Mouse (Mus musculus) left cerebral cortex, postnatal 14 days (tissue): Measurements from ENCODE around the gene Srp68. TPM values are rescaled to one million over a fixed set of nuclear protein-coding genes. Genes with fewer than 3 reads are reported as not detected.

Experiments used
- DNase-seq, 2 experiments: peaks; one replicate each; pipeline ENCODE4 v3.0.0; 2021 to 2022; ENCODE audit warnings: low spot score in 2 of 2, mixed read lengths in 1 of 2
- intact Hi-C: fragments of 180-260 bp; cut with DNase I; formaldehyde crosslinking; loops from one replicate; pipeline ENCODE4 v1.15.1; 2025
- total RNA-seq, 2 experiments: library from RNA; stranded (reverse); gene quantifications; 2 replicates each; pipeline ENCODE4 v1.2.3; 2021

Srp68 gene
- total RNA-seq, 2 experiments from 2014 or later: 52.0 to 56.4 TPM

DNA sequence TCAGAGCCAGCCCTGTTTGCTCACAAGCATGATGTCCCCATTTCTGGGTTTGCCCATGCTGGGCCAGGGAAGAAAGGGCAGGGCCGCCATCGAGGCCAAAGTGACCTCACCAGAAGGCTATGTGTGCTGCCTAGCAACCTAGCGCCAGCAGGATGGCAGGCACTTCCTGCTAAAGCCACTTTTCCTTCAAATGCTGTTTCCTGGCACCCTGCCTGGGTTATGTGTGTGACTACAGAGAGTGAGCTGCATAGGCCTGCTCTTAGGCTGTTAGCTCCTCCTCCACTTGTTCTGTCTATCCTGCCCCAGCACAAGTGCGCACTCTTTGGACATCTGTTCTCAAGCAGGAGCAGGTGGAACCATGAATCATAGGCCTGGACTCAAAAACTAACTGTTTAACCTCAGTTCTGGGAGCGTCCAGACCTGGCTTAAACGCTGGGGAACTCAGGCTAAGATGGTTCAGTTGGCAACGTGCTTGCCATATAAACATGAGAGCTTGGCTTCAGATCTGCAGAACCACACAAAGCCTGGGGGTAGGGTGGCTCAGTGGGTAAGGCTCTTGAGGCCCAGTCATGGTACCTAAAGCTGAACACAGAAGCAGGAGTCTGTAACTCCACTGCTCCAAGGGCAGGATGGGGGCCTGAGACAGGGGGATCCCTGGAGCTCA is 55.1 kb downstream of the Srp68 start:
- peak; percentile 80 to 92 for DNase-seq
- intact Hi-C loops: no loop called here

DNA sequence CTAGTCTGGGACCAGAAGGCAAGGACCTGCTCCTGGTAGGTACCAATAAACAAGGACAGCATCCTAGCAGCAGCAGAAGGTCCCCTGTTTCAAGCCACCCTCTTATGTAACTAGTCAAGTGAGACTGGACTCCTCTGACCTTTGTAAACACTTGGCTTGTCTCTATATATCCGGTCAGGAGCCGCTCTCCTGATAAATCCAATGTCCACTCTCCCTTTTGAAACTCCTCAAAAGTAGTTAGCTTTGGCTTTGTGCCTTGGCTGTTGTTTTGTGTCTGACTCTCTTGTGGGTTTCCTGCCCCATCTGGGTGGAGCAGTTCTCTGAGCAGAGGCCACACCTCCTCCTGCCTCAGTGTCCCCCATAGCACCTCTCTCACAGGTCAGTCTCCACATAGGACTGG is 55.8 kb downstream of the Srp68 start:
- intact Hi-C loops: no loop called here
- DNase-seq: no peak

DNA sequence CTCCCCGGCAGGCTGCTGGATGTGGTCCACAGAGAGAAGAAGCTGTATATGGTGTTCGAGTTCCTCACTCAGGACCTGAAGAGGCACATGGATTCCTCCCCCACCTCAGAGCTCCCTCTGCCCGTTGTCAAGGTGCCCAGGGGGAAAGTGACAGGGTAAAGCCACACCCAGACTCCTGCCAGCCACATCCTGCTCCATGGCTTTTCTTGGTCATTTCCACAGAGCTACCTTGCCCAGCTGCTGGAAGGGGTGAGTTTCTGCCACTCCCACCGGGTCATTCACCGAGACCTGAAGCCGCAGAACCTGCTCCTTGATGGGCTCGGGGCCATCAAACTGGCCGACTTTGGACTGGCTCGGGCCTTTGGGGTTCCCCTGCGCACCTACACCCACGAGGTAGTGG is 57.5 kb downstream of the Srp68 start:
- DNase-seq: no peak
- intact Hi-C loops: no loop called here

DNA sequence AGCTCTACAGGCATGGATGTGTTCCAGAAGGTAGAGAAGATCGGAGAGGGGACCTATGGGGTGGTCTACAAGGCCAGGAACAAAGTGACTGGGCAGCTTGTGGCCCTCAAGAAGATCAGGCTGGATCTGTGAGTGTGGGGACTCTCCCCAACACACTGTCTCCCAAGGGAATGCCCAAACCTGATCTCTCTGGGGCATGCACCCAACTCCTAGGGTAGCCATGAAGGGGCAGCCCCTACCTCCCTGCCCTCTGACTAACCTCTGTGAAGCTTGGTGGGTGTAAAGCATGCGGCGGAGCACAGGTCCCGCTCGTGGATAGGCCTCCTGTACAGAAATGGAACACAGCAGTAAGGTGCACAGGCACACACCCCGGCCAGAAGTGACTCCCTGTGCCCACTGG is 58.0 kb downstream of the Srp68 start:
- intact Hi-C loops: no loop called here
- DNase-seq: no peak

DNA sequence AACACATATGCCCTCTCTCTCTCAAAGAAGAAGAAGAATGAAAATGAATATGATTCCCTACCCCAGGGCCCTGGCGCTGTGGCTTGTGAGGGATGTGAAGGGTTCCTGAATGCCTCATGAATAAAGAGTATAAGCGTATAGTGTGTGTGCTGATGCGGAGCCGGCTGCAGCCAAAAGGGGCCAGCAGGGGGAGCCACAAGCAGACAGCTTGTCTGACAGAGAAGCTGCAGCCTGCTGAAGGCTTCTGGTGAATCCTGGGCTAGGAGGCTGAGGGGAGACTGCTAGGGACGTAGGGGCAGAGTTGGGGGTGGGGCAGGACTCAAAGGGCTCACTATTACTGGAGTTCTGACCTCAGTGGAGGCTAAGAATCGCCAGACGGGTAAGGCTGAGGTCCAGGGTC is 58.8 kb downstream of the Srp68 start:
- no peak for DNase-seq
- intact Hi-C loops: no loop called here

DNA sequence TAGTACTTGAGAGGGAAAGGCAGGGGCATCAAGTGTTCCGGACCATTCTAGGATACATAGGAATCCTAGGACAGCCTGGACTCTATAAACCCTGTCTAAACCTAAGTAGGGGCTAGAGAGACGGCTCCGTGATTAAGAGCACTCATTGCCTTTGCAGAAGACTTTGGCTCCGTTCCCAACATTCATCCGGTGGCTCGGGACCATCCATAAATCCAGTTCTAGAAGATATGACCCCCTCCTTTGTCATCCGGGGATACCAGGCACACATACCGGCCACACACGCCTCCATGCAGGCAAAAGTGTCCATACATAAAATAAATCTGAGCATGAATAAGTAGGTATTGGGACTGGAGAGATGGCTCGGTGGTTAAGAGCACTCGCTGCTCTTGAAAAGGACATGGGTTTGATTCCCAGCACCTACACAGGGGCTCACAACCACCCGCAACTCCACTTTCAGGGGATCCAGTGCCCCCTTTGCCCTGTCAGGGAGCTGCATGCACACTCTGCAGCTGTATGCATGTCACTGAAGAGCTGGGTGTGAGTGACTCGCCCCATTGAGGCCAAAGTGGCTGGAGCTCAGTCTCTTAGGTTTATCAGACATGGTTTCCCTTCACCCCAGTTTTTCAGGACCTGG is 60.0 kb downstream of the Srp68 start:
- no peak for DNase-seq
- intact Hi-C loops: no loop called here

DNA sequence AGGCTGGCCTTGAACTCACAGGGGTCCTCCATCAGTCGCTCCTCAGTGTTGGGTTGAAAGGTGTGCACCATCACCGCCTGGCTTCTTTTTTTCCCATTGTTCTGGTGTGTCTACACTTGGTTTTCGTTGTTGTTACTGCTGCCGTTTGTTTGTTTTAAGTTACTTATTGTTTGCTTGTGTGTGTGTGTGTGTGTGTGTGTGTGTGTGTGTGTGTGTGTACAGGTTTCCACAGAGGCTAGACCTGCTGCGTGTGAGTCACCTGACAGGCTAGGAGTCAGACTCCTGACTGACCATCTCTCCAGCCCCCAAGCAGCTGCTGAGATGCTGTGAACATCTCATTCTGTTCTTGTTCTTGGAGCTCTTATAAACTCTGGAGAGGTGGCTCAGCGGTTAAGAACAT is 61.2 kb downstream of the Srp68 start:
- intact Hi-C loops: no loop called here
- no peak for DNase-seq

DNA sequence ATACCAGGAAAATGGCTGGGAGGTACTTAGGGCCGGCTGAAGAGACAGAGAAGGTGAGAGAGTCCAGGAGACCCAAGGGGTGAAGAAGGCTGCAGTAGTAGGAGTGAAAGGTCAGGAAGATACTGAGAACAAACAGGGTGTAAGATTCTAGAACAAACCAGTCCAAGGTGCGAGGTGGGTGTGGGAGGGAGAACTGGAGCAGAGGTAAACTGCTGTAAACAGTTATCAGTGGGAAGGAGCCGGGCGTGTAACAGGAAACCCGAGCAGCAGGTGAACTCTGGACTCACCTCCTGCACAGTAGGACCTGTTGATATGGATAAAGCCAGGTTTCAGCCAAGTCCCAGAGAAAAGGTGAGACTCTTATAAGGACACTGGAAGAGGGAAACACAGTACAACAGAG is 63.3 kb downstream of the Srp68 start:
- intact Hi-C loops: no loop called here
- no peak for DNase-seq

DNA sequence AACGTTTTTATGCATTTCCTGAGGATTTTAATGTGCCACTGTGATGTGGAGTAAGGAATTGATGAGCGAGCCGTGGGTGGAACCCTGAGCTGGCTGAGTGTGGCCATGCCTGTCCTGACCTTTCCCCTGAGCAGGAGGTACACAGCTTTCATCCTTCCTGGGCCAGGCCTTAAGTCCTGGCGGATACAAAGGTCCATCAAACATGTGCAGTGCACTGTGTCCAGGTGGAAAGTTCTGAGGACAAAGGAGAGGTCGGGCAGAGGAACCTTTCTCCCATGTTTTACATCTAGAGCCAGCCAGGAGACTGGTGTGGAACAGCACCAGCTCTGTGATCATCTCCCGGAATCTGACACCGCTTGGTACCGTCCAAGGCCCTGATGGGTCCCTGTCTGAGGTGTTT is 64.8 kb downstream of the Srp68 start:
- intact Hi-C loops: no loop called here
- DNase-seq: no peak

DNA sequence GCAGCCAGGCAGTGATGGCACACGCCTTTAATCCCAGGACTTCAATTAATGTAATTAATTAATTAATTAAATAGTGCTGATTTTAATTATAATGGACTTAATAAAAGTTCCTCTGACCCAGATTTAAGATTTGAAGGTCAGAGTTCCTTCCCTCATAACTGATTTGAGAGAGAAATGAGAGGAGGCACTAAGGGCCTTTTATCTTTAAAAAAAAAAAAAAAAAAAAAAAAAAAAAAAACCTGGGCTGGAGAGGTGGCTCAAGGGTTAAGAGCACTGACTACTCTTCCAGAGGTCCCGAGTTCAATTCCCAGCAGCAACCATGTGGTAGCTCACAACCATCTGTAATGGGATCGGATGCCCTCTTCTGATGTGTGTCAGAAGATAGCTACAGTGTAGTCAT is 65.4 kb downstream of the Srp68 start:
- intact Hi-C loops: no loop called here

DNA sequence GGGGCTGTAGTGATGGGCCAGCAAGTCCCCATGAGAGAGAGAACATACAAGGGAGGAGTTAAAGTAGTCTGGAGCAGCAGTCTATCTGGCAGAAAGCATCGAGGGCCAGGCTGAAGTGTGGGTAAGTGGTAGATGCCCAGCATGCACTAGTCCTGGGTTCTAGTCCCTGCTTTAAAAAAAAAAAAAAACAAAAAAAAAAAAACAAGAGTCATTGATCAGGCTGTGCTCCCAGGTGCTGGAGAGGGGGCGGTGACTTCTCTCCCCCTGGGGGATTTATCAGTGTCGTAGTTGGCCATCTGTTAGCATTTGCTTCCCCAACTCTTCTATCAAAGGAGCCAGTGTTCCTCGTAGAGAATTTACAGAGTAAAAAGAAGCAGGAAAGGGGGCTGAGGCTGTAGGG is 67.3 kb downstream of the Srp68 start:
- no peak for DNase-seq
- intact Hi-C loops: no loop called here

More for the DNA sequence above, 65.4 kb downstream of the Srp68 start:
- DNase-seq: no peak

DNA sequence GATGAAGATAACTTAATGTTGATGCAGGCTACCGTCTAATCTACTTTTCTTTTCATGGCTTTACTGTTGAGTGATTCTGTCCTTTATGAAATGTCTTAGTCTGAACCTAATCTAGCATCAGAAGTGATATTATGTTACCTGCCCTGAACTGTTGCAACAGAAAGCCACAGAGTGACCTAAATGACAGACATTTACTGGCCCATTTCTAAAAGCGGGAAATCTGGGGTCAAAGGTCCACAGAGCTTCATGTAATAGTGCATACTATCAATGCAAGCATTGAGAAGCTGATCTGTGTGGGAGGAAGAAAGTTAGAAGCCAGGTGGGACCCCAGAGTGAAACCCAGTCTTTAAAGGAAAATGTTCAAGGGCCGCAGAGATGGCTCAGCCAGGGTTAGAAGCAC is 70.9 kb downstream of the Srp68 start:
- intact Hi-C loops: no loop called here
- DNase-seq: no peak

DNA sequence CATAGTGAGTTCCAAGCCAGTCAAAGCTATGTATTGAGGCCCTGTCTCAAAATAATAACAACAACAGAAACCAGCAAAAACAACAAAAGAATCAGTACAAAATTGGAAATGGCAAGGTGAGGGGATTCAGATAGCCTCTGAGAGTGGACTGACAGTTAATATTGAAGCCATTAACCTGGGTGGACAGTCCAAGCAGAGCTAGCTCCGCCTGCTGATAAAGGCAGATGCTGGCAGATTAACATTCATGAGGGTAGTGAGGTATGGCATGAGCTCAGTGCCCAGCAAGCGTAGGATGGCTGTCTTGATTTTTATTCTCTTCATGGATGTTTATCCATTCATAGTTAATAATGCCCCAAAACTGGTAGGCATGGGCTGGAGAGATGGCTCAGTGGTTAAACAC is 72.9 kb downstream of the Srp68 start:
- intact Hi-C loops: no loop called here
- no peak for DNase-seq

DNA sequence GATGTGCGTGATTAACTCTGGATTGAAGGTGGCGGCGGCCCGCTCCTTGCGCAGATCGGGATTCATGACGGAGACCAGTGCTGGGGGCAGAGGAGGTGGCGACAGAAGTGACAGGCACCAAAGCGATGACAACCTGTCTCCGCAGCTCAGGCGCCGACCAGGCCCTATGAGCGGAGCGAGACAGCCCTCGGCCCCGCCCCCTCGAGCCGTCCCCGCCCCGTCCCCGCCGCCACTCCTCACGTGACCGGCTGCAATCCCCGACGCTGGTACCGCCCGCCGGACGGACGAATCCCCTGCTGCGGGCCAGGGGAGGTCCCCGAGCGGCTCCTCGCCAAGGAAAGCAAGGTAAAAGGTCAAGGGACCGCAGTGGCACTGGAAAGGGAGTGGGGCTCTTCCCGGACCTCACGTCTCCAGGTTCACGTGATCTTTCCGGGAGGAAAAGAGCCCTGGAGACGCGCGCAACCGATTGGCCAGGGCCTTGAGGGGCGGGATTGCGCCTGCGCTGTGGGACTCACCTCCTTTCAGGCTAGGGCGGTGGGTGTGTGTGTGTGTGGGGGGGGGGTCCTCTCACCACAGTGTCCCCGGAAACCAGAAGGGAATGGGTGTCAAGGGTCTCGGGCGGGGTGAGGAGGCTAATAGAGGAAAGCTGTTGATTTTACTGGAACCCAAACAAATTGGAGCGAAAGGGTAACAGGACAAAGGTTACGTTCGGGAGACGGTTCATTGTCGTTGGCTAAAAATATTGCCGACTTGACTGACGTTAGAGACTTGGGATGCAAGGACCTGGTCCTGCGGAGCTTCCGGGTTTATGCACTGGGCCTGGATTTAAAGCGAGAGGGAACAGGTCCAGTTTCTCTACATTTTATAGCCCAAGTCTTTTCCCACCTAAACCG is 75.1 kb downstream of the Srp68 start, which contains the start of the genes Ten1 and Acox1:
Ten1 (plus strand) TSS at position 217 of the 893 bp plus-strand sequence.
Acox1 (minus strand) TSS at position 407 of the 893 bp plus-strand sequence.
- peak; percentile 94 for DNase-seq
- intact Hi-C loops: no loop called here

DNA sequence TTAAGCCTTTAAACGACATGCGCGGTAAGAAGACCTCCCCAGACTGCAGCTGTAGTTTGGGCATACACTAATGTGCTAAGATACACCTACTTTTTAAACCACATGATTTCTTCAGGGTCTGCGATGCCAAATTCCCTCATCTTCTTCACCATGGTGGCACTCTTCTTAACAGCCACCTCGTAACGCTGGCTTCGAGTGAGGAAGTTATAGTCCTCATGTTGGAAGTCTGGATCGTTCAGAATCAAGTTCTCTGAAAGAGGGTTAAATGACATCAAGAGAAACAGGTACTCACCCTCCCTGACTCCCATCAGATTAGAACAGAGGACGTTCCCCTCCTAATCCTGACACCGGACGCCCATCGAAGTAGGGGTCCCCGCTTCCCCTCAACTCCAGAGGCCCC is 75.9 kb downstream of the Srp68 start:
- intact Hi-C loops: no loop called here
- DNase-seq: no peak

DNA sequence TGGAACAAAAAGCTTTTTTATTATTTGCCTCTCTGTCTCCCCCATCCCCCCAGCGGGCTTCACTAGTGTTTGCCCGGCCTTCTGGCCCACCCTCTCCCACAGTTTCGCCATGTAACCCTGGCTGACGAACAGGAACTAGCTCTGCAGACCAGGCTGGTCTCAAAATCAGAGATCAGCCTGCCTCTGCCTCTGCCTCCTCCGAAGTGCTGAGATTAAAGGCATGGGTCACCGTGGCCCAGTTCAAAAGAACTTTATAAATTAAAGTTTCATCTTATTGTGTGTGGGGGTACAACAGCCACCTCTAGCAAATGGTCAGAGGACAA is 76.5 kb downstream of the Srp68 start:
- DNase-seq: no peak
- intact Hi-C loops: no loop called here

DNA sequence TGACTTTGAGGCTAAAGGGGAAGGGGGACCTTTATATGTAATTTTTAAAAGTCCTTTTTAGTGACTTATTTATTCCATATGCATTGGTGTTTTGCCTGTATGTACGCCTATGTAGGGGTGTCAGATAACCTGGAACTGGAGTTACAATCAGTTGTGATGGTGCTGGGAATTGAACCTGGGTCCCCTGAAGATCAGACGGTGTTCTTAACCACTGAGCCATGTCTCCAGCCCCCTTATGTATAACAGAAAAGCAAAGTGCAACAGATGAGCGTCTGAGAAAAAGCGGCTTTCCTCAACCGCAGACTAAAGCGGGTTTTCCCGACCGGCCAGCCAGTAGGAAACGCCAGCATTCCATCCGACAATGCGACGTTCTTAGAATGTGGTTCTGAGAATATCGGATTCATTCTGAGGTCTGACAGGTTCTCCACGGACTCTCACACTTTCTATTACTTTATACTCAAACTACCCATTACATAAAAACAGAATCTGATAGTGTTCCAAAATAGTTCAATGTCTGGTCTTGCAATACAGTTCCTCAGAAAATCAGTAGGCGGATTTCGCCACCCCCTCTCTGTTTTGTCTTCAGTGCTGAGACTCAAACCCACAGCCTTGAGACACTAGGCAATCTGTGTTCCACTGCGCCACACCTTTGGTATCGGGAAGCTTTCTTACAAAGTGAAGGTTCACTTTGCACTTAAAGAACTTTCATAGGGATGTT is 77.0 kb downstream of the Srp68 start:
- intact Hi-C loops: no loop called here

DNA sequence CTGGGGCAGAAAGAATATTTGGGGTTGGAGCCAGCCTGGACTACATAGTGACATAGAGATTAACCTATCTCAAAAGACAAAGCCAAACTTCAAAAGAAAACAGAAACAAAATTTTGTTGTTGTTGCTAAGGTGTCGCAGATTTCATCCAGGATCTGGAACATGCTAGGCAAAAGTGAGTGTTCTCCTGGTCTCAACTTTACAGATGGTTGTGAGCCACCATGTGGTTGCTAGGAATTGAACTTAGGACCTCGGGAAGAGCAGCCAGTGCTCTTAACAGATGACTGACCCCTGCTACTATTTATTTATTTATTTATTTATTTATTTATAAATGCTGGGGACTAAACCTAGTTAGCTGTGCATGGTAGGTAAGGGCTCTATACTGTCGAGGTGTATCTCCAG is 77.7 kb downstream of the Srp68 start:
- no peak for DNase-seq
- intact Hi-C loops: no loop called here

More for the DNA sequence above, 77.0 kb downstream of the Srp68 start:
- DNase-seq: no peak

DNA sequence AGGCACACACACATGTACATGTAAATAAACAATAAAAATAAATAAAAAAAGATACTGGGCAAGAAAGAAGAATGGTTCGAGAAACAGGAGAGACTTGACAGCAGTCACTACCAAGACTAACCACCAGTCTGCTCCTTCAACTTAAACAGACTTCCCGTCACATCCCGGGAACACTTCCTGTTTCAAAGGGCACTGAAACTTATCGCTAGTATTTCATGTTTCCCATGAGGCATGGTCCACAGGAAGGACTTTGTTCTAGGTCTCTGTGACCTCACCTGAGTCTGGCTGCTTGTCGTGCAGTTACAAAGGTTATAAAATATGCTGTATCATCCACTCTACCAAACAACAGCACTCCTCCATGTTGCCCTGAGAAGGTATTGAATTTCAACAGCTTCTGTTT is 78.8 kb downstream of the Srp68 start:
- intact Hi-C loops: no loop called here
- no peak for DNase-seq
